Mouse (Mus musculus) liver, adult 2 months (tissue): ENCODE results near the gene Castor1. TPM values are rescaled to one million over a fixed set of nuclear protein-coding genes. Genes with fewer than 3 reads are reported as not detected.

Experiments used
- DNase-seq: peaks from one replicate; pipeline ENCODE4 v3.0.0-alpha.2; 2011; ENCODE audit warnings: low read depth, low spot score; ENCODE audit errors: extremely low read depth
- H3K27ac ChIP-seq: fragments of 200-500 bp; replicated peaks from 2 replicates; pipeline ENCODE4 v1.5.1; 2012; ENCODE audit warnings: low read depth, mild to moderate bottlenecking, control low read depth, inconsistent platforms, low read length; ENCODE audit not compliant: insufficient read depth
- H3K27me3 ChIP-seq: fragments of 200-500 bp; 2 replicates; pipeline ENCODE4 v1.6.1; 2012; ENCODE audit warnings: mild to moderate bottlenecking, moderate library complexity, low read length, inconsistent platforms; ENCODE audit not compliant: control insufficient read depth, insufficient read depth
- H3K36me3 ChIP-seq: fragments of 200-500 bp; 2 replicates; pipeline ENCODE4 v1.6.1; 2012; ENCODE audit warnings: low read length, inconsistent platforms; ENCODE audit not compliant: control insufficient read depth, insufficient read depth
- H3K4me1 ChIP-seq: fragments of 200-500 bp; 2 replicates; pipeline ENCODE4 v1.6.1; 2011; ENCODE audit warnings: low read length; ENCODE audit not compliant: control insufficient read depth, insufficient read depth
- H3K4me3 ChIP-seq: fragments of 200-500 bp; 2 replicates; pipeline ENCODE4 v1.5.1; 2011; ENCODE audit warnings: low read depth, mild to moderate bottlenecking, control low read depth, low read length, moderate library complexity; ENCODE audit not compliant: insufficient read depth
- H3K79me2 ChIP-seq: fragments of 200-500 bp; 2 replicates; pipeline ENCODE4 v1.6.1; 2012; ENCODE audit warnings: inconsistent platforms, mild to moderate bottlenecking, low read length, moderate library complexity; ENCODE audit not compliant: control insufficient read depth, insufficient read depth
- H3K9ac ChIP-seq: fragments of 200-500 bp; 2 replicates; pipeline ENCODE4 v1.6.1; 2012; ENCODE audit warnings: low read depth, mild to moderate bottlenecking, control low read depth, inconsistent platforms, low read length
- CTCF ChIP-seq: fragments of 200-500 bp; IDR thresholded peaks from 2 replicates; pipeline ENCODE4 v1.5.1; 2011; ENCODE audit warnings: low read depth, low read length, control low read depth
- POLR2A ChIP-seq: fragments of 200-500 bp; IDR thresholded peaks from 2 replicates; pipeline ENCODE4 v1.6.1; 2011; ENCODE audit warnings: low read length, control low read depth; ENCODE audit not compliant: insufficient read depth; ENCODE audit errors: extremely low read depth
- WGBS: fragments of 180-500 bp; shearing (Covaris S2); methylation state at CpG from one replicate; pipeline ENCODE4 v1.1.7; 2018; 5-methylcytosine and 5-hydroxymethylcytosine counted together
- polyA plus RNA-seq: library from polyadenylated mRNA; depleted of rRNA; stranded (reverse); fragments of >200 nt; gene quantifications from 2 replicates; pipeline ENCODE4 v1.2.3, GENCODE M21; 2012
- total RNA-seq: library from RNA; depleted of rRNA; stranded (reverse); fragments of >200 nt; gene quantifications from 2 replicates; pipeline ENCODE4 v1.2.3, GENCODE M21; 2014

Castor1 gene
- total and polyA plus RNA-seq, 2 experiments = 1.4 to 2.5 TPM

- under 1% methylated on average over 71 of the region's 71 CpGs for WGBS
- Histone ChIP-seq H3K4me3 (peak within 1 kb of the TSS; percentile 82), H3K36me3 (no peaks in the 10 kb centered on the region), H3K27ac (peak within 1 kb of the TSS; percentile 58), H3K79me2 (peaks cover 25% of the 10 kb centered on the region; the same call in 1 of the 2 replicates), H3K9ac (peak within 1 kb of the TSS; percentile 85), H3K4me1 (peaks cover 33% of the 10 kb centered on the region), H3K27me3 (no peaks in the 10 kb centered on the region)
- peak; percentile 92 for DNase-seq
- peak; percentile 92 for TF ChIP-seq POLR2A
- TF ChIP-seq CTCF = 0 out of 2 replicates have a peak, but pooled peaks have one; percentile 0
Measured at GRCm38 (mm10) chr11:4186486-4187317, 31.3 kb upstream of the Castor1 start, which contains the start of gene Tbc1d10a. Tbc1d10a (plus strand) TSS chr11:4186789.

- 13% methylated on average over 9 of the region's 9 CpGs for WGBS
- peaks cover 35% of the 10 kb centered on the region for H3K4me1 ChIP-seq
- no peak for DNase-seq
- no peaks in the 10 kb centered on the region for H3K36me3 ChIP-seq
- TF ChIP-seq POLR2A (no peak), CTCF (no peak)
- peak overlapping the region; percentile 58 for H3K27ac ChIP-seq
- peak overlapping the region; percentile 85 for H3K9ac ChIP-seq
- H3K79me2 ChIP-seq = peaks cover 31% of the 10 kb centered on the region
- H3K4me3 ChIP-seq = peak overlapping the region; percentile 82
- no peaks in the 10 kb centered on the region for H3K27me3 ChIP-seq
Measured at GRCm38 (mm10) chr11:4187318-4187700, 30.7 kb upstream of the Castor1 start.

GRCm38 (mm10) chr11:4189182-4189581 lies 28.8 kb upstream of the Castor1 start:
- Histone ChIP-seq H3K36me3 (no peaks in the 10 kb centered on the region), H3K27ac (peak overlapping the region; percentile 58), H3K79me2 (peaks cover 41% of the 10 kb centered on the region), H3K9ac (peak overlapping the region; percentile 57), H3K4me1 (peaks cover 35% of the 10 kb centered on the region), H3K27me3 (no peaks in the 10 kb centered on the region), H3K4me3 (no peak overlapping the region; the same call in 1 of the 2 replicates)
- WGBS = 12% methylated on average over 6 of the region's 6 CpGs
- peak; percentile 95 for DNase-seq
- TF ChIP-seq CTCF (no peak), POLR2A (no peak)

GRCm38 (mm10) chr11:4190677-4191076 lies 27.3 kb upstream of the Castor1 start:
- peaks cover 35% of the 10 kb centered on the region for H3K4me1 ChIP-seq
- peak; percentile 64 for DNase-seq
- WGBS = 24% methylated on average over 3 of the region's 3 CpGs
- no peak overlapping the region for H3K9ac ChIP-seq
- H3K79me2 ChIP-seq = peaks cover 54% of the 10 kb centered on the region
- no peaks in the 10 kb centered on the region for H3K36me3 ChIP-seq
- H3K27ac ChIP-seq = peak overlapping the region; percentile 45
- no peaks in the 10 kb centered on the region for H3K27me3 ChIP-seq
- TF ChIP-seq CTCF (no peak), POLR2A (no peak)
- H3K4me3 ChIP-seq = no peak overlapping the region

GRCm38 (mm10) chr11:4192757-4193156 lies 25.3 kb upstream of the Castor1 start:
- TF ChIP-seq CTCF (no peak), POLR2A (no peak)
- DNase-seq = no peak

GRCm38 (mm10) chr11:4193420-4193819 lies 24.6 kb upstream of the Castor1 start:
- no peak overlapping the region for H3K9ac ChIP-seq
- TF ChIP-seq POLR2A (no peak), CTCF (no peak)
- peaks cover 43% of the 10 kb centered on the region for H3K79me2 ChIP-seq
- H3K27ac ChIP-seq = no peak overlapping the region
- no peak for DNase-seq
- no peaks in the 10 kb centered on the region for H3K27me3 ChIP-seq
- no peak overlapping the region for H3K4me3 ChIP-seq
- peaks cover 30% of the 10 kb centered on the region for H3K4me1 ChIP-seq
- no peaks in the 10 kb centered on the region for H3K36me3 ChIP-seq

More at GRCm38 (mm10) chr11:4192757-4193156, 25.3 kb upstream of the Castor1 start:
- no peak overlapping the region for H3K4me3 ChIP-seq
- no peaks in the 10 kb centered on the region for H3K36me3 ChIP-seq
- peaks cover 33% of the 10 kb centered on the region for H3K4me1 ChIP-seq
- H3K79me2 ChIP-seq = peaks cover 49% of the 10 kb centered on the region
- H3K9ac ChIP-seq = no peak overlapping the region
- no peak overlapping the region for H3K27ac ChIP-seq
- H3K27me3 ChIP-seq = no peaks in the 10 kb centered on the region
- WGBS = 91% methylated on average over 3 of the region's 3 CpGs
